Mouse (Mus musculus): ENCODE measurements at regions not wholly inside any gene's neighbourhood (a gene's known extent, or its start where the extent isn't known, plus 50 kb on each side); places are given as distances from the start of the nearest gene placed in this dataset.

- H3K27ac ChIP-seq (ENCODE audit: low read depth): no peak overlapping the region
- no peak overlapping the region for H3K4me2 ChIP-seq (ENCODE audit: low read depth, low read length)
- H3K9ac ChIP-seq (replicated peaks; ENCODE audit: low read depth, low read length): no peak overlapping the region
- H3K27me3 ChIP-seq (ENCODE audit: control insufficient read depth, insufficient read depth, low read length): no peaks in the 10 kb centered on the region
- no peaks in the 10 kb centered on the region for H3K4me1 ChIP-seq (ENCODE audit: control insufficient read depth, insufficient read depth)
- DNase-seq (ENCODE audit: low spot score) (no peak), ATAC-seq (ENCODE audit: insufficient read depth, low read depth) (no peak)
- 74% methylated on average over 1 of the region's 1 CpGs for WGBS
- no peak for TF ChIP-seq EP300 (IDR thresholded peaks at IDR 0.05; ENCODE audit: low read depth)
- no peak for TF ChIP-seq CTCF (IDR thresholded peaks at IDR 0.05; ENCODE audit: low read depth)
- H3K36me3 ChIP-seq (replicated peaks; ENCODE audit: control insufficient read depth, insufficient read depth, low read length): no peaks in the 10 kb centered on the region
- no peak overlapping the region for H3K4me3 ChIP-seq (ENCODE audit: low read depth, low read length)
- H3K9me3 ChIP-seq (replicated peaks; ENCODE audit: control insufficient read depth, low read length): no peaks in the 10 kb centered on the region
Observed at GRCm38 (mm10) chr4:97102752-97103052, 80.3 kb downstream of the Gm10192 start.

DNA sequence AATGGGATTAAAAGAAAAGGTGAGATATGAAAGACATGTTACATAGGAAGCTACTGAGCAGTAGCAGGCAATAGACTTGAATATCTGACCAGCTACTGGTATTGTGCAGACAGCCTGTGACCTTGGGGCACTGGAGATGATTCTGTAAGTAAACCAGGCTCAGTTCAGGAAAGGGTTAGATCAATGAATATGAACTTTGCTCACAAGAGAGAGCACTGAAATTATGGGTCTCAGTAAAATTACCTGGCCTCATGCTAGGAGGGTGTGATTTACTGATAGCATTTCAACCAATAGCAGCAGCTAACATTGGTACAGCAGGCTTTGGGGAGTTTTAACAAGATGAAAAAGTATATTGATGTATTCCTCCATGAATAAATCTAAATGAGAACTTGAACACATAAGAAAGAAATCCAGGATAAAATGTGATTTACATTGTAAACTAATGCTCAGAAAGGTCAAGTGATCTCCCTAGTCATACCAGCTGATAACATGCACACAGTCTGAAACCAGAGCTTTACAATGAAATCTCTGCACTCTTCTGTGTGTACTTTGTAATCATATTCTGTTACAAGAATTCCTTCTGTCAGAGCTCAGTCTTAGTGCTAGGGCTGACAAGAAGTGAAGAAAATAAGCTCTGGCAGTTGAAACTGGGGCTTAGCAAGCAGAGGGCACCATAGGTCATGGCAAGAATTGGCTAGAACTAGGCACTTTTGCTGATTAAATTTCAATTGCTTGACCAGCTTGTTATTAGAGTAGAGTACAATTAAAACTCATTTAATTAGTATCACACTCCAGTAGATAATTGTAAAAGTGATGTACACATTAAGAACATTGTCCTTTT lies 80.8 kb downstream of the Gm10192 start:
- Histone ChIP-seq H3K4me2 (ENCODE audit: low read depth, low read length) (no peak overlapping the region), H3K4me3 (ENCODE audit: low read depth, low read length) (no peak overlapping the region), H3K27me3 (ENCODE audit: control insufficient read depth, insufficient read depth, low read length) (no peaks in the 10 kb centered on the region), H3K9me3 (replicated peaks; ENCODE audit: control insufficient read depth, low read length) (no peaks in the 10 kb centered on the region), H3K27ac (ENCODE audit: low read depth) (no peak overlapping the region), H3K36me3 (replicated peaks; ENCODE audit: control insufficient read depth, insufficient read depth, low read length) (no peaks in the 10 kb centered on the region), H3K4me1 (ENCODE audit: control insufficient read depth, insufficient read depth) (no peaks in the 10 kb centered on the region), H3K9ac (replicated peaks; ENCODE audit: low read depth, low read length) (no peak overlapping the region)
- DNase-seq (ENCODE audit: low spot score): no peak
- ATAC-seq (ENCODE audit: insufficient read depth, low read depth): no peak
- TF ChIP-seq EP300 (IDR thresholded peaks at IDR 0.05; ENCODE audit: low read depth): no peak
- no peak for TF ChIP-seq CTCF (IDR thresholded peaks at IDR 0.05; ENCODE audit: low read depth)

DNA sequence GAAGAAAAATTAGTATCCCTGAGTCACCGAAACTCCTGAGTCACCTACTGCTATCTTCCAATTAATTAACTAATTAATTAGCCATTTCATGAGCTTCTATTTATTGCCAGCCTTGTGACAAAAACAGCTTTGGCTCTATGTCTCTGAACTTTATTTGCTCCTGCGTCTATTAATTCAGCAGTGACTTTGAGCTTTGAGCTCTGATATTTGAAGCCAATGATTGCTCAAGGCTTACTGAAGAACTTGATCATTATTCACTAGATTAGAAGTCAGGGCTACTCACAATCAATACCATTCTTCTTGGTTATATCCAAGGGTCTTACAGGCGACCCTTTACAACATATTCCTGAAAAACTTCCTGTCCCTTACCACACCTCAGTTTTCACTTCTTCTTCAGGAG lies 83.2 kb downstream of the Gm10192 start:
- TF ChIP-seq EP300 (IDR thresholded peaks at IDR 0.05; ENCODE audit: low read depth): no peak
- 73% methylated on average over 3 of the region's 3 CpGs for WGBS
- Histone ChIP-seq H3K9ac (replicated peaks; ENCODE audit: low read depth, low read length) (no peak overlapping the region), H3K27ac (ENCODE audit: low read depth) (no peak overlapping the region), H3K4me2 (ENCODE audit: low read depth, low read length) (no peak overlapping the region), H3K4me3 (ENCODE audit: low read depth, low read length) (no peak overlapping the region), H3K9me3 (replicated peaks; ENCODE audit: control insufficient read depth, low read length) (no peaks in the 10 kb centered on the region), H3K4me1 (ENCODE audit: control insufficient read depth, insufficient read depth) (no peaks in the 10 kb centered on the region), H3K36me3 (replicated peaks; ENCODE audit: control insufficient read depth, insufficient read depth, low read length) (no peaks in the 10 kb centered on the region), H3K27me3 (ENCODE audit: control insufficient read depth, insufficient read depth, low read length) (no peaks in the 10 kb centered on the region)
- no peak for DNase-seq (ENCODE audit: low spot score)
- no peak for ATAC-seq (ENCODE audit: insufficient read depth, low read depth)

GRCm38 (mm10) chr4:97093576-97093975 lies 89.4 kb downstream of the Gm10192 start:
- DNase-seq (ENCODE audit: low spot score) (no peak), ATAC-seq (ENCODE audit: insufficient read depth, low read depth) (no peak)
- H3K4me2 ChIP-seq (ENCODE audit: low read depth, low read length): no peak overlapping the region
- no peak overlapping the region for H3K9ac ChIP-seq (replicated peaks; ENCODE audit: low read depth, low read length)
- no peak for TF ChIP-seq CTCF (IDR thresholded peaks at IDR 0.05; ENCODE audit: low read depth)
- TF ChIP-seq EP300 (IDR thresholded peaks at IDR 0.05; ENCODE audit: low read depth): no peak
- no peaks in the 10 kb centered on the region for H3K4me1 ChIP-seq (ENCODE audit: control insufficient read depth, insufficient read depth)
- 75% methylated on average over 3 of the region's 3 CpGs for WGBS
- H3K36me3 ChIP-seq (replicated peaks; ENCODE audit: control insufficient read depth, insufficient read depth, low read length): no peaks in the 10 kb centered on the region
- no peak overlapping the region for H3K4me3 ChIP-seq (ENCODE audit: low read depth, low read length)
- H3K27me3 ChIP-seq (ENCODE audit: control insufficient read depth, insufficient read depth, low read length): no peaks in the 10 kb centered on the region
- no peaks in the 10 kb centered on the region for H3K9me3 ChIP-seq (replicated peaks; ENCODE audit: control insufficient read depth, low read length)
- H3K27ac ChIP-seq (ENCODE audit: low read depth): no peak overlapping the region

DNA sequence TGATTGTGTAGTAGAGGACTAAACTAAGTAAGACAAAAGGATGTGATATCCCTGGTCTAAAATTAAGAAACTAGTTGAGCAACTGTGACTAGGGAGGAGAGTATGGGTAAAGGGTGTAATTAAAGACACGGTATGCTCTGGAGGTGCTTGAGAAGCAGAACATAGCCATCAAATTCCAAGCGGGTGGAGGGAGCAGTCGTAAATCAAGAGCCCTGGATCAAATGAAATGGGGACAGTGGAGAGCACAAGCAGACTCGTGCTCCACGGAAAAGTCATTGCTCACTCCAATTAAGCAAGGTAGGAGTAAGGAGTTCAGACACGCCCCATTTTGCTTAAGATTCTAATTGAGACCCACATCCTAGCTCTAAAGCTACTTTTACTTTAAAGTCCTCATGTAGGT lies 132.2 kb downstream of the Gm10192 start:
- H3K4me2 ChIP-seq (ENCODE audit: low read depth, low read length): no peak overlapping the region
- H3K4me3 ChIP-seq (ENCODE audit: low read depth, low read length): no peak overlapping the region
- H3K27ac ChIP-seq (ENCODE audit: low read depth): no peak overlapping the region
- DNase-seq (ENCODE audit: low spot score): no peak
- no peaks in the 10 kb centered on the region for H3K4me1 ChIP-seq (ENCODE audit: control insufficient read depth, insufficient read depth)
- H3K9ac ChIP-seq (replicated peaks; ENCODE audit: low read depth, low read length): no peak overlapping the region
- H3K9me3 ChIP-seq (replicated peaks; ENCODE audit: control insufficient read depth, low read length): no peaks in the 10 kb centered on the region
- ATAC-seq (ENCODE audit: insufficient read depth, low read depth): no peak
- H3K27me3 ChIP-seq (ENCODE audit: control insufficient read depth, insufficient read depth, low read length): no peaks in the 10 kb centered on the region
- TF ChIP-seq EP300 (IDR thresholded peaks at IDR 0.05; ENCODE audit: low read depth): no peak
- no peak for TF ChIP-seq CTCF (IDR thresholded peaks at IDR 0.05; ENCODE audit: low read depth)
- WGBS: 79% methylated on average over 6 of the region's 6 CpGs
- no peaks in the 10 kb centered on the region for H3K36me3 ChIP-seq (replicated peaks; ENCODE audit: control insufficient read depth, insufficient read depth, low read length)

GRCm38 (mm10) chr4:97049045-97049674 lies 133.8 kb downstream of the Gm10192 start:
- no peak overlapping the region for H3K27ac ChIP-seq (ENCODE audit: low read depth)
- TF ChIP-seq EP300 (IDR thresholded peaks at IDR 0.05; ENCODE audit: low read depth) (no peak), CTCF (IDR thresholded peaks at IDR 0.05; ENCODE audit: low read depth) (no peak)
- DNase-seq (ENCODE audit: low spot score): no peak
- H3K36me3 ChIP-seq (replicated peaks; ENCODE audit: control insufficient read depth, insufficient read depth, low read length): no peaks in the 10 kb centered on the region
- no peaks in the 10 kb centered on the region for H3K4me1 ChIP-seq (ENCODE audit: control insufficient read depth, insufficient read depth)
- no peak overlapping the region for H3K4me2 ChIP-seq (ENCODE audit: low read depth, low read length)
- no peaks in the 10 kb centered on the region for H3K27me3 ChIP-seq (ENCODE audit: control insufficient read depth, insufficient read depth, low read length)
- H3K9ac ChIP-seq (replicated peaks; ENCODE audit: low read depth, low read length): no peak overlapping the region
- H3K4me3 ChIP-seq (ENCODE audit: low read depth, low read length): no peak overlapping the region
- 71% methylated on average over 4 of the region's 4 CpGs for WGBS
- no peaks in the 10 kb centered on the region for H3K9me3 ChIP-seq (replicated peaks; ENCODE audit: control insufficient read depth, low read length)
- no peak for ATAC-seq (ENCODE audit: insufficient read depth, low read depth)
